Mouse (Mus musculus): ENCODE results near the gene Tox2. TPM values are rescaled to one million over a fixed set of nuclear protein-coding genes. Genes with fewer than 3 reads are reported as not detected.
A peak's percentile ranks its signal among the peaks of the same experiment; 100 is the strongest.

Tox2 gene
- polyA plus RNA-seq, 1 experiment from 2014 or later: 1.8 TPM

- Histone ChIP-seq H3K36me3 (ENCODE audit: insufficient read depth, low read length) (no peaks in the 10 kb centered on the region), H3K4me3 (ENCODE audit: low read length) (no peak overlapping the region), H3K4me2 (replicated peaks; ENCODE audit: low read depth, low read length) (no peak overlapping the region), H3K4me1 (ENCODE audit: insufficient read depth, low read length) (0 out of 2 replicates have a peak, but pooled peaks cover 4% of the 10 kb centered on the region), H3K27me3 (ENCODE audit: insufficient read depth, low read length) (no peaks in the 10 kb centered on the region), H3K9ac (replicated peaks; ENCODE audit: low read length) (no peak overlapping the region), H3K9me3 (ENCODE audit: low read length) (no peaks in the 10 kb centered on the region), H3K27ac (ENCODE audit: low read length) (no peak overlapping the region)
- 59% methylated on average over 11 of the region's 11 CpGs for WGBS
- no peak for ATAC-seq (ENCODE audit: low FRiP score, low TSS enrichment)
Observed at GRCm38 (mm10) chr2:163187552-163187951, 15.4 kb upstream of the Tox2 start.

- H3K9ac ChIP-seq (replicated peaks; ENCODE audit: low read length): no peak overlapping the region
- no peak for ATAC-seq (ENCODE audit: low FRiP score, low TSS enrichment)
- 16% methylated on average over 5 of the region's 5 CpGs for WGBS
- H3K4me3 ChIP-seq (ENCODE audit: low read length): no peak overlapping the region
- H3K4me1 ChIP-seq (ENCODE audit: insufficient read depth, low read length): peaks cover 9% of the 10 kb centered on the region; the same call in 1 of the 2 replicates
- no peaks in the 10 kb centered on the region for H3K9me3 ChIP-seq (ENCODE audit: low read length)
- no peak overlapping the region for H3K27ac ChIP-seq (ENCODE audit: low read length)
- H3K4me2 ChIP-seq (replicated peaks; ENCODE audit: low read depth, low read length): no peak overlapping the region
- no peaks in the 10 kb centered on the region for H3K36me3 ChIP-seq (ENCODE audit: insufficient read depth, low read length)
- H3K27me3 ChIP-seq (ENCODE audit: insufficient read depth, low read length): no peaks in the 10 kb centered on the region
Observed at GRCm38 (mm10) chr2:163189596-163189995, 13.3 kb upstream of the Tox2 start.

GRCm38 (mm10) chr2:163190004-163190441 lies 12.9 kb upstream of the Tox2 start:
- Histone ChIP-seq H3K27ac (ENCODE audit: low read length) (no peak overlapping the region), H3K4me2 (replicated peaks; ENCODE audit: low read depth, low read length) (no peak overlapping the region), H3K4me3 (ENCODE audit: low read length) (no peak overlapping the region), H3K9me3 (ENCODE audit: low read length) (no peaks in the 10 kb centered on the region), H3K4me1 (ENCODE audit: insufficient read depth, low read length) (peaks cover 9% of the 10 kb centered on the region; the same call in 1 of the 2 replicates), H3K27me3 (ENCODE audit: insufficient read depth, low read length) (no peaks in the 10 kb centered on the region), H3K9ac (replicated peaks; ENCODE audit: low read length) (no peak overlapping the region), H3K36me3 (ENCODE audit: insufficient read depth, low read length) (no peaks in the 10 kb centered on the region)
- WGBS: 25% methylated on average over 3 of the region's 3 CpGs
- 0 out of 2 replicates have a peak, but pooled peaks have one; percentile 32 for ATAC-seq (ENCODE audit: low FRiP score, low TSS enrichment)

GRCm38 (mm10) chr2:163192485-163192884 lies 10.4 kb upstream of the Tox2 start:
- peaks cover 14% of the 10 kb centered on the region; the same call in 1 of the 2 replicates for H3K4me1 ChIP-seq (ENCODE audit: insufficient read depth, low read length)
- ATAC-seq (ENCODE audit: low FRiP score, low TSS enrichment): no peak
- no peaks in the 10 kb centered on the region for H3K36me3 ChIP-seq (ENCODE audit: insufficient read depth, low read length)
- H3K27me3 ChIP-seq (ENCODE audit: insufficient read depth, low read length): no peaks in the 10 kb centered on the region
- H3K9ac ChIP-seq (replicated peaks; ENCODE audit: low read length): no peak overlapping the region
- WGBS: 60% methylated on average over 6 of the region's 6 CpGs
- H3K4me2 ChIP-seq (replicated peaks; ENCODE audit: low read depth, low read length): no peak overlapping the region
- no peaks in the 10 kb centered on the region for H3K9me3 ChIP-seq (ENCODE audit: low read length)
- no peak overlapping the region for H3K27ac ChIP-seq (ENCODE audit: low read length)
- H3K4me3 ChIP-seq (ENCODE audit: low read length): no peak overlapping the region

GRCm38 (mm10) chr2:163194015-163194414 lies 8.9 kb upstream of the Tox2 start:
- peaks cover 14% of the 10 kb centered on the region; the same call in 1 of the 2 replicates for H3K4me1 ChIP-seq (ENCODE audit: insufficient read depth, low read length)
- no peaks in the 10 kb centered on the region for H3K9me3 ChIP-seq (ENCODE audit: low read length)
- H3K27me3 ChIP-seq (ENCODE audit: insufficient read depth, low read length): no peaks in the 10 kb centered on the region; the same call in 1 of the 2 replicates
- H3K4me2 ChIP-seq (replicated peaks; ENCODE audit: low read depth, low read length): no peak overlapping the region
- H3K9ac ChIP-seq (replicated peaks; ENCODE audit: low read length): no peak overlapping the region
- H3K4me3 ChIP-seq (ENCODE audit: low read length): no peak overlapping the region
- WGBS: 60% methylated on average over 2 of the region's 2 CpGs
- ATAC-seq (ENCODE audit: low FRiP score, low TSS enrichment): no peak
- no peaks in the 10 kb centered on the region for H3K36me3 ChIP-seq (ENCODE audit: insufficient read depth, low read length)
- H3K27ac ChIP-seq (ENCODE audit: low read length): no peak overlapping the region

GRCm38 (mm10) chr2:163194543-163194942 lies 8.4 kb upstream of the Tox2 start:
- no peak overlapping the region for H3K9ac ChIP-seq (replicated peaks; ENCODE audit: low read length)
- 63% methylated on average over 5 of the region's 5 CpGs for WGBS
- H3K36me3 ChIP-seq (ENCODE audit: insufficient read depth, low read length): no peaks in the 10 kb centered on the region
- no peak overlapping the region for H3K4me2 ChIP-seq (replicated peaks; ENCODE audit: low read depth, low read length)
- peak; percentile 47; the same call in 1 of the 2 replicates for ATAC-seq (ENCODE audit: low FRiP score, low TSS enrichment)
- no peaks in the 10 kb centered on the region for H3K9me3 ChIP-seq (ENCODE audit: low read length)
- no peak overlapping the region for H3K27ac ChIP-seq (ENCODE audit: low read length)
- no peak overlapping the region for H3K4me3 ChIP-seq (ENCODE audit: low read length)
- no peaks in the 10 kb centered on the region; the same call in 1 of the 2 replicates for H3K27me3 ChIP-seq (ENCODE audit: insufficient read depth, low read length)
- peaks cover 14% of the 10 kb centered on the region; the same call in 1 of the 2 replicates for H3K4me1 ChIP-seq (ENCODE audit: insufficient read depth, low read length)

- H3K36me3 ChIP-seq (ENCODE audit: insufficient read depth, low read length): no peaks in the 10 kb centered on the region
- H3K4me3 ChIP-seq (ENCODE audit: low read length): no peak overlapping the region
- peaks cover 4% of the 10 kb centered on the region; the same call in 1 of the 2 replicates for H3K27me3 ChIP-seq (ENCODE audit: insufficient read depth, low read length)
- no peak overlapping the region for H3K9ac ChIP-seq (replicated peaks; ENCODE audit: low read length)
- 39% methylated on average over 6 of the region's 6 CpGs for WGBS
- H3K9me3 ChIP-seq (ENCODE audit: low read length): no peaks in the 10 kb centered on the region
- H3K27ac ChIP-seq (ENCODE audit: low read length): no peak overlapping the region
- 0 out of 2 replicates have a peak, but pooled peaks have one; percentile 11 for ATAC-seq (ENCODE audit: low FRiP score, low TSS enrichment)
- H3K4me1 ChIP-seq (ENCODE audit: insufficient read depth, low read length): peaks cover 10% of the 10 kb centered on the region; the same call in 1 of the 2 replicates
- no peak overlapping the region for H3K4me2 ChIP-seq (replicated peaks; ENCODE audit: low read depth, low read length)
Observed at GRCm38 (mm10) chr2:163195106-163195833, 7.7 kb upstream of the Tox2 start.

- WGBS: 34% methylated on average over 6 of the region's 6 CpGs
- Histone ChIP-seq H3K27me3 (ENCODE audit: insufficient read depth, low read length) (peaks cover 4% of the 10 kb centered on the region; the same call in 1 of the 2 replicates), H3K27ac (ENCODE audit: low read length) (no peak overlapping the region), H3K4me3 (ENCODE audit: low read length) (no peak overlapping the region), H3K36me3 (ENCODE audit: insufficient read depth, low read length) (no peaks in the 10 kb centered on the region), H3K9me3 (ENCODE audit: low read length) (no peaks in the 10 kb centered on the region), H3K4me1 (ENCODE audit: insufficient read depth, low read length) (peaks cover 10% of the 10 kb centered on the region; the same call in 1 of the 2 replicates), H3K9ac (replicated peaks; ENCODE audit: low read length) (no peak overlapping the region), H3K4me2 (replicated peaks; ENCODE audit: low read depth, low read length) (no peak overlapping the region)
- ATAC-seq (ENCODE audit: low FRiP score, low TSS enrichment): peak; percentile 28; the same call in 1 of the 2 replicates
Observed at GRCm38 (mm10) chr2:163195834-163196145, 7.1 kb upstream of the Tox2 start.

GRCm38 (mm10) chr2:163201897-163202296 lies 1.0 kb upstream of the Tox2 start:
- WGBS: 44% methylated on average over 8 of the region's 8 CpGs

GRCm38 (mm10) chr2:163202553-163202883 lies 407 bp upstream of the Tox2 start:
- H3K27ac ChIP-seq (ENCODE audit: low read length): no peak overlapping the region
- no peaks in the 10 kb centered on the region for H3K36me3 ChIP-seq (ENCODE audit: insufficient read depth, low read length)
- peaks cover 65% of the 10 kb centered on the region for H3K27me3 ChIP-seq (ENCODE audit: insufficient read depth, low read length)
- H3K9ac ChIP-seq (replicated peaks; ENCODE audit: low read length): 0 out of 2 replicates have a peak overlapping the region, but pooled peaks have one; percentile 46
- peak overlapping the region; percentile 52 for H3K4me3 ChIP-seq (ENCODE audit: low read length)
- no peak for ATAC-seq (ENCODE audit: low FRiP score, low TSS enrichment)
- peaks cover 25% of the 10 kb centered on the region for H3K4me1 ChIP-seq (ENCODE audit: insufficient read depth, low read length)
- peaks cover 12% of the 10 kb centered on the region; the same call in 1 of the 2 replicates for H3K9me3 ChIP-seq (ENCODE audit: low read length)
- H3K4me2 ChIP-seq (replicated peaks; ENCODE audit: low read depth, low read length): peak overlapping the region; percentile 82
- WGBS: 6% methylated on average over 4 of the region's 4 CpGs

More at GRCm38 (mm10) chr2:163201897-163202296, 1.0 kb upstream of the Tox2 start:
- Histone ChIP-seq H3K4me1 (ENCODE audit: insufficient read depth, low read length) (peaks cover 25% of the 10 kb centered on the region), H3K9me3 (ENCODE audit: low read length) (peaks cover 7% of the 10 kb centered on the region; the same call in 1 of the 2 replicates), H3K4me3 (ENCODE audit: low read length) (no peak overlapping the region), H3K27me3 (ENCODE audit: insufficient read depth, low read length) (peaks cover 62% of the 10 kb centered on the region), H3K4me2 (replicated peaks; ENCODE audit: low read depth, low read length) (no peak overlapping the region), H3K27ac (ENCODE audit: low read length) (no peak overlapping the region), H3K36me3 (ENCODE audit: insufficient read depth, low read length) (no peaks in the 10 kb centered on the region), H3K9ac (replicated peaks; ENCODE audit: low read length) (no peak overlapping the region)
- no peak for ATAC-seq (ENCODE audit: low FRiP score, low TSS enrichment)
